22 mouse cellular contexts compared by ENCODE assay signal in the genomic region with DNA sequence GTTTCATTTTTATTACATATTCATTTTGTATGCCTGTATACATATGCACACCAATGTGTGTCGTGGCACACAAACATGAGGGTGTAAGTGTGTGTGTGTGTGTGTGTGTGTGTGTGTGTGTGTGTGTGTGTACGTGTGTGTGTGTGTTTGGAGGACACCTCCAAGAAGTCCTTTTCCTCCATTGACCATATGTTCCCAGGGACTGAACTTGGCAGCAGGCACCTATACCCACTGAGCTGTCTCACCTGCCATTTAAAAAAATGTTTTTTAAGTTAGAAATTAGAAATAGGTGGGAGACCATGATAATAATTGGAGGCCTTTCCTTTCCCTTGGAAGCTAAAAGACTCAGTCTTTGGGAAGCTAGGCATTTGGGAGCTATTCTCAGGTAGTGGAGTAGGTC. TPM values are rescaled to one million over a fixed set of nuclear protein-coding genes. Genes with fewer than 3 reads are reported as not detected.
"Had no signal": no experiment of that assay in that cellular context is flagged by ENCODE, and none has a peak within 500 bp of the region (broad histone marks: within the 10 kb centered on the region; RNA-seq: fewer than 3 reads in every experiment).

No protein-coding gene starts in this region.

- H3K36me3 ChIP-seq: lung, embryonic 15.5 days; midbrain, embryonic 13.5 days; midbrain, embryonic 15.5 days; neural tube, embryonic 12.5 days had no signal

- ATAC-seq: lung, postnatal 0 days; midbrain, embryonic 13.5 days; midbrain, embryonic 15.5 days had no signal

- H3K9me3 ChIP-seq: lung, embryonic 15.5 days; megakaryocyte, embryonic 14.5 days; midbrain, embryonic 13.5 days; midbrain, embryonic 15.5 days; neural tube, embryonic 12.5 days; stomach, embryonic 15.5 days had no signal

- H3K9ac ChIP-seq: lung, embryonic 15.5 days; midbrain, embryonic 13.5 days; midbrain, embryonic 15.5 days; neural tube, embryonic 12.5 days; stomach, embryonic 15.5 days had no signal

- H3K27me3 ChIP-seq: lung, embryonic 15.5 days; midbrain, embryonic 15.5 days; neural tube, embryonic 12.5 days; stomach, embryonic 15.5 days had no signal

- H3K4me2 ChIP-seq: lung, embryonic 15.5 days; midbrain, embryonic 11.5 days; midbrain, embryonic 13.5 days; midbrain, embryonic 15.5 days; neural tube, embryonic 12.5 days; stomach, embryonic 15.5 days had no signal

- H3K4me3 ChIP-seq: lung, embryonic 15.5 days; midbrain, embryonic 13.5 days; midbrain, embryonic 15.5 days; neural tube, embryonic 12.5 days; stomach, embryonic 15.5 days had no signal

- H3K4me1 ChIP-seq: neural tube, embryonic 12.5 days had no signal

- DNase-seq: lung, postnatal 14 days; lung, postnatal 36 days; right cerebral cortex, postnatal 14 days; thymus, adult 2 months; thymus, postnatal 25 days; thymus, postnatal 4 days had no signal

- H3K27ac ChIP-seq: lung, embryonic 15.5 days; macrophage; midbrain, embryonic 13.5 days; midbrain, embryonic 15.5 days; neural tube, embryonic 12.5 days; stomach, embryonic 15.5 days; stomach, postnatal 0 days had no signal

RNA-seq across cellular contexts. Expression of gene Rab15, which starts 8.6 kb away (rescaled TPM):
- total RNA-seq: monocyte, adult 5-6 weeks; neutrophil, adult 5-6 weeks had no signal

RNA-seq across cellular contexts. Expression of gene Gpx2, which starts 18.8 kb away (rescaled TPM):
- total RNA-seq: megakaryocyte progenitor cell, adult 5-6 weeks; monocyte, adult 5-6 weeks; neutrophil, adult 5-6 weeks had no signal
- polyA plus RNA-seq: macrophage; midbrain, embryonic 11.5 days; midbrain, embryonic 13.5 days; midbrain, embryonic 15.5 days; neural tube, embryonic 12.5 days; neural tube, embryonic 14.5 days; spleen, adult 2 months; testis, adult 2 months had no signal
